Mouse (Mus musculus): ENCODE measurements around the gene Cpsf2. TPM values are rescaled to one million over a fixed set of nuclear protein-coding genes. Genes with fewer than 3 reads are reported as not detected.

Gene Cpsf2
- total RNA-seq, 2 experiments from 2014 or later, result 20.3 to 20.9 TPM

DNA sequence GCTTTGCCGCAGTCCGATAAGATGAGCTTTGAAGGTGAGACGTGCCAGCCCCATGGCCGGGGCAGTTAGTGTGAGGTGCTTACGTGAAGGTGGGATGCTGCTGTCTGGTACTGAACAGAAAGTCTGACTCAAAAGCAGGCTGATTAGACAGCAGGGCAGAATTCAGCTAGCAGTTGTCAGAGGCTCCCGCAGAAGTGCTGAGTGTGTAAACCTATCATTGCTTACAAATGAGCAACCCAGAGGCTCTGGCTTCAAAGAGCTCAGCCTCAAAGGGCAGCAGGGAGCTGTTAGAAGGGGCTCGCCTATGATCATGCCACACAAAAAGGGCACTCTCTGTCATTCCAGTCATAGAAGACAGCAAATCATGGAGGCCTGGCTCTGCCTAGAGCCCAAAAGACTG is 66.5 kb downstream of the Cpsf2 start:
- no peak for DNase-seq

DNA sequence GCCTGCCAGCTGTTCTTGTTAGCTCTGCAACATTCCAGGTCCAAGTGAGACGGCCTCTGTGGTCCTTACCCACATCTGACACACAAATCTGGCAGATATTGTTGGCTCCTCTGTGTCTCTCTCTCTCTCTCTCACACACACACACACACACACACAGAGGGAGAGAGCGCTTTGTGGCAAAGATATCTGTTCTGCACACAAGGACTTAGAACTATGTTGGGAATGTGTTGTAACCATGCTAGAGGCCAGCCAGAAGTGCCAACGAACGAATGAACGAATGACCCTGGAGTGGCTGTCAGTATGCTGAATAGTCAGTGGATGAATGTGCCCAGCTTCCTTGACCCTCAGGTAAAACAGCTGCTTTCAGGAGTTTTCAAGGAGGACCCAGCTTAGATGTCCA is 68.1 kb downstream of the Cpsf2 start:
- intact Hi-C loops (cut with DNase I), result no loop called here
- DNase-seq, result peak; percentile 27 to 33

More for the DNA sequence above, 66.5 kb downstream of the Cpsf2 start:
- intact Hi-C loops (cut with DNase I), result no loop called here

- no peak for DNase-seq
- intact Hi-C loops (cut with DNase I), result no loop called here
These were observed 78.4 kb downstream of the Cpsf2 start for GRCm38 (mm10) chr12:102054155-102054554.

GRCm38 (mm10) chr12:102055758-102056157 is 80.0 kb downstream of the Cpsf2 start:
- no peak for DNase-seq
- intact Hi-C loops (cut with DNase I), result no loop called here

Other genes starting within 250 kb of the Cpsf2 start
- 10 to 100 TPM; 47.1 to 52.2 TPM for gene Fbln5, start 156.9 kb upstream of the Cpsf2 start, total RNA-seq (2021)
- 10 to 100 TPM; 32.1 to 34.5 TPM for gene Trip11, start 62.7 kb upstream of the Cpsf2 start, total RNA-seq (2021)
- gene Atxn3, start 17.7 kb upstream of the Cpsf2 start, total RNA-seq (2021), result 10 to 100 TPM in 1 of 2 experiments, 1 to 10 TPM in 1; 9.9 to 14.0 TPM
- gene Slc24a4, start 152.7 kb downstream of the Cpsf2 start, total RNA-seq (2021), result 1 to 10 TPM in 1 of 2 experiments, under 1 TPM in 1; 0.84 to 2.0 TPM

All from heart, postnatal 10 days (tissue).